ENCODE assay signal across 7 mouse cellular contexts in the genomic region with DNA sequence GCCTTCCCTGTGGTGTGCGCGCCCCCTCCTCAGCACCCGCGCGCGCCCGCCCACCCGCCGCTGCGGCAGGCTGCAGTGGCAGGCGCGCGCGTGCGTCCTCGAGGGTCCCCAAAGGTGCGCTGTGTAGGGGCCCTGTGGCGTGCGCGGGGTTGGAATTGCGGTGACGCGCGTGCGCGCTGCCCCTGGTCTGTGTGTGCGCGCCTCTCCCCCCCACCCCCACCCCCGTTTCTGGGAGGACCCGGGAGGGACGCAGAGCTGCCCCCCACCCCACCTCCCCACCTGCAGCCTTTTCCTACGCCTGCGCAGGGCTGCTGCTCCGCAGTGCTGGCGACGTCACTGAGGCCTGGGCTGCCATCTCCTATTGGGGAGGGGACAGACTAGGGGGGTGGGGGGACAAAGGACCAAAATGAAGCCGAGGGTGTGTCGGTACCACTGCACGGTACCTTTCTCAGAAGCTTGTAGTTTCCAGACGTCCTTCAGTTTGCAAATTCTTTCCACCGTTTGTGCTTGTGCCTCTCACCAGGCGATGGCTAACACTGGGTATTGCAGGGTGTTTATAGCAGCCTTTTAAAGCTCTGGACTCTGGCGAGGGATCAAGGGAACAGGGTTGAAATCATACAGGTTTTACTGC. TPM values are rescaled to one million over a fixed set of nuclear protein-coding genes. Genes with fewer than 3 reads are reported as not detected.
DNase-seq lines count a peak whose midpoint lies in the region; ATAC-seq and TF ChIP-seq lines count a peak whose summit lies in the region.

A gene (minus strand): TSS at position 542 of the 631 bp plus-strand sequence.

- peak within 1 kb of the TSS; percentile 95 for H3K9ac ChIP-seq in forebrain, embryonic 11.5 days (ENCODE audit: low read length)
- H3K9ac ChIP-seq in lung, embryonic 15.5 days: peak within 1 kb of the TSS; percentile 91

- no peaks in the 10 kb centered on the region for H3K27me3 ChIP-seq in G1E (ENCODE audit: insufficient read depth, low read length)
- no peaks in the 10 kb centered on the region for H3K27me3 ChIP-seq in forebrain, embryonic 11.5 days (ENCODE audit: control insufficient read depth, insufficient read depth, low read length)
- no peaks in the 10 kb centered on the region for H3K27me3 ChIP-seq in lung, embryonic 15.5 days

- H3K4me1 ChIP-seq in G1E (ENCODE audit: insufficient read depth, low read depth, low read length): peaks cover 33% of the 10 kb centered on the region
- peaks cover 2% of the 10 kb centered on the region; the same call in 1 of the 2 replicates for H3K4me1 ChIP-seq in forebrain, embryonic 11.5 days (replicated peaks; ENCODE audit: control insufficient read depth, insufficient read depth, low read length)
- peaks cover 24% of the 10 kb centered on the region for H3K4me1 ChIP-seq in lung, embryonic 15.5 days

- under 1% methylated on average over 41 of the region's 43 CpGs for WGBS in forebrain, embryonic 11.5 days
- WGBS in large intestine, adult 2 months: under 1% methylated on average over 39 of the region's 43 CpGs
- WGBS in lung, embryonic 15.5 days: under 1% methylated on average over 29 of the region's 43 CpGs

- intact Hi-C loops in heart, postnatal 10 days (cut with DNase I): loop anchor here (2.0 kb wide), 1 partner anchor 59 kb away; a partner anchor contains a TSS

- peak; percentile 57 for DNase-seq in G1E (ENCODE audit: low spot score)
- peak in 1 of 2 experiments; percentile 22 for DNase-seq in adrenal gland, postnatal 4 days (ENCODE audit: low spot score in 2 of 2)
- peak; percentile 95 for DNase-seq in forebrain, embryonic 11.5 days (ENCODE audit: low spot score)
- DNase-seq in heart, postnatal 10 days: peak; percentile 70 to 75
- DNase-seq in large intestine, adult 2 months (ENCODE audit: low read depth, low spot score): peak; percentile 64
- peak; percentile 33 for DNase-seq in ovary, postnatal 10 days (ENCODE audit: low spot score)

- no peaks in the 10 kb centered on the region for H3K9me3 ChIP-seq in G1E (replicated peaks)
- no peaks in the 10 kb centered on the region for H3K9me3 ChIP-seq in forebrain, embryonic 11.5 days (ENCODE audit: control insufficient read depth, low read length)
- no peaks in the 10 kb centered on the region for H3K9me3 ChIP-seq in lung, embryonic 15.5 days

- H3K36me3 ChIP-seq in G1E (replicated peaks): peaks cover 6% of the 10 kb centered on the region
- no peaks in the 10 kb centered on the region for H3K36me3 ChIP-seq in forebrain, embryonic 11.5 days (ENCODE audit: control insufficient read depth, insufficient read depth, low read length)
- 0 out of 2 replicates have a peak, but pooled peaks cover 5% of the 10 kb centered on the region for H3K36me3 ChIP-seq in lung, embryonic 15.5 days

- H3K4me2 ChIP-seq in forebrain, embryonic 11.5 days (ENCODE audit: low read depth, low read length, severe bottlenecking): peak within 1 kb of the TSS; percentile 69
- peak within 1 kb of the TSS; percentile 68 for H3K4me2 ChIP-seq in lung, embryonic 15.5 days

- peak within 1 kb of the TSS; percentile 97 for H3K27ac ChIP-seq in forebrain, embryonic 11.5 days (ENCODE audit: low read depth, low read length)
- H3K27ac ChIP-seq in lung, embryonic 15.5 days: peak within 1 kb of the TSS; percentile 99

- TF ChIP-seq CTCF in G1E (IDR thresholded peaks at IDR 0.05; ENCODE audit: low read depth, low read length): no peak

- ATAC-seq in G1E (ENCODE audit: extremely low read depth, insufficient number of reproducible peaks, low FRiP score, poor library complexity, severe bottlenecking): peak; percentile 46; the same call in 1 of the 2 replicates
- ATAC-seq in forebrain, embryonic 11.5 days (replicated peaks; ENCODE audit: low FRiP score): peak; percentile 87
- ATAC-seq in lung, embryonic 15.5 days (ENCODE audit: borderline replicate concordance, extremely low read depth, low FRiP score, low TSS enrichment): peak; percentile 72

- peak within 1 kb of the TSS; percentile 93 for H3K4me3 ChIP-seq in G1E (ENCODE audit: low read depth, low read length)
- H3K4me3 ChIP-seq in forebrain, embryonic 11.5 days (ENCODE audit: low read depth, low read length): peak within 1 kb of the TSS; percentile 89
- peak within 1 kb of the TSS; percentile 78 for H3K4me3 ChIP-seq in lung, embryonic 15.5 days

RNA-seq across cellular contexts. Expression of the gene that starts here (rescaled TPM):
- total RNA-seq in G1E (2014; fragmentation: Nextera tagmentation): 30.6 and 42.3 TPM in 2 replicates
- 40.5 and 46.6 TPM in 2 replicates for total RNA-seq in G1E (2017)
- 14.1 and 15.4 TPM in 2 replicates for polyA plus RNA-seq in G1E (2012)
- 100 to 1,000 TPM; 101 to 106 TPM for total RNA-seq in adrenal gland, postnatal 4 days (2021)
- polyA plus RNA-seq in forebrain, embryonic 11.5 days (2014; fragmentation: Nextera tagmentation; extraction: Ambion mirVana): 92.3 and 97.6 TPM in 2 replicates
- 10 to 100 TPM; 77.1 to 80.5 TPM for total RNA-seq in heart, postnatal 10 days (2021)
- polyA plus RNA-seq in large intestine, adult 2 months (2012; rRNA removed): 23.5 and 25.5 TPM in 2 replicates
- 95.9 and 98.0 TPM in 2 replicates for polyA plus RNA-seq in lung, embryonic 15.5 days (2015; fragmentation: Nextera tagmentation; extraction: Ambion mirVana)
